Mouse (Mus musculus) limb, embryonic 11.5 days (tissue): ENCODE results near the gene Slc8a1. TPM values are rescaled to one million over a fixed set of nuclear protein-coding genes. Genes with fewer than 3 reads are reported as not detected.

Source experiments
- ATAC-seq: fragments of 200-750 bp; cut with Nextera tagmentation; 2 replicates; pipeline ENCODE4 v1.8.0; 2017; ENCODE audit warnings: low read depth; ENCODE audit not compliant: insufficient number of reproducible peaks, low FRiP score, low TSS enrichment
- DNase-seq: peaks from one replicate; pipeline ENCODE4 v3.0.0-alpha.2; 2015; ENCODE audit warnings: low spot score
- H3K27ac ChIP-seq: fragments of 300-500 bp; sonication (generic); replicated peaks from 2 replicates; pipeline ENCODE4 v1.5.1; 2014; ENCODE audit warnings: low read depth, mild to moderate bottlenecking, low read length
- H3K27me3 ChIP-seq: fragments of 300-500 bp; sonication (generic); 2 replicates; pipeline ENCODE4 v1.6.1; 2014; ENCODE audit warnings: mild to moderate bottlenecking, low read length, mixed read lengths; ENCODE audit not compliant: control insufficient read depth, insufficient read depth
- H3K36me3 ChIP-seq: fragments of 300-500 bp; sonication (generic); 2 replicates; pipeline ENCODE4 v1.6.1; 2014; ENCODE audit warnings: mild to moderate bottlenecking, low read length, moderate library complexity, mixed read lengths; ENCODE audit not compliant: control insufficient read depth, insufficient read depth
- H3K4me1 ChIP-seq: fragments of 300-500 bp; sonication (generic); 2 replicates; pipeline ENCODE4 v1.6.1; 2014; ENCODE audit warnings: low read length, mixed read lengths; ENCODE audit not compliant: control insufficient read depth, insufficient read depth
- H3K4me2 ChIP-seq: fragments of 300-500 bp; sonication (generic); 2 replicates; pipeline ENCODE4 v1.6.1; 2014; ENCODE audit warnings: low read depth, mild to moderate bottlenecking, moderate library complexity; ENCODE audit not compliant: severe bottlenecking
- H3K4me3 ChIP-seq: fragments of 300-500 bp; sonication (generic); 2 replicates; pipeline ENCODE4 v1.5.1; 2014; ENCODE audit warnings: low read depth, low read length
- H3K9ac ChIP-seq: fragments of 300-500 bp; sonication (generic); 2 replicates; pipeline ENCODE4 v1.6.1; 2014; ENCODE audit warnings: mild to moderate bottlenecking, low read length
- H3K9me3 ChIP-seq: fragments of 300-500 bp; sonication (generic); 2 replicates; pipeline ENCODE4 v1.6.1; 2016; ENCODE audit warnings: low read length; ENCODE audit not compliant: control insufficient read depth
- WGBS: fragments of 180-500 bp; shearing (Covaris S2); extraction: QIAGEN DNeasy Blood & Tissue Kit; methylation state at CpG from one replicate; pipeline ENCODE4 v1.1.7; 2014; 5-methylcytosine and 5-hydroxymethylcytosine counted together
- polyA plus RNA-seq: library from polyadenylated mRNA; unstranded; fragments of >200 nt; fragmentation: Nextera tagmentation; extraction: Ambion mirVana; gene quantifications from 2 replicates; pipeline ENCODE4 v1.2.1, GENCODE M21; 2014

Slc8a1 gene
- polyA plus RNA-seq, 1 experiment from 2014 or later, result 5.2 TPM

GRCm38 (mm10) chr17:81694977-81695376, 43.2 kb downstream of the Slc8a1 start:
- H3K27me3 ChIP-seq, result no peaks in the 10 kb centered on the region
- WGBS, result 94% methylated on average over 1 of the region's 1 CpGs
- no peak overlapping the region for H3K9ac ChIP-seq
- H3K4me2 ChIP-seq, result no peak overlapping the region
- H3K4me3 ChIP-seq, result no peak overlapping the region
- H3K9me3 ChIP-seq, result no peaks in the 10 kb centered on the region
- H3K27ac ChIP-seq, result no peak overlapping the region
- DNase-seq (no peak), ATAC-seq (no peak)
- H3K36me3 ChIP-seq, result no peaks in the 10 kb centered on the region
- H3K4me1 ChIP-seq, result no peaks in the 10 kb centered on the region

DNA sequence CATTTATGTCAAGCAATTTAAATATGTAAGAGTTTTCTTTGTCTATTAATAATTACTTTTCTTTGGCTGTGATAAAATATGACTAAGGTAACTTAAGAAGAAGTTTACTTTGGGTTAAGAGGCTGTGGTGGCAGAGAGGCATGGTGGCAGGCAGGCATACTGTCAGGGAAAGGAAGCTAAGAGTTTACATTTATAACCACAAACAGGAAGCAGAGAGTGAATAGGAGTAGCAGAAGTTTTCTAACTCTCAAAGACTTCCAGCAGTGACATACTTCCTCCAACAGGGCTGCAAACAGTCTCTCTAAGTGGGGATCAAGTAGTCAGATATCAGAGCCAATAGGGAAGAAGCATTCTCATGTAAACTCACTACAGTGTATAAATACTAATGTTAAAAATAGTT, 58.6 kb downstream of the Slc8a1 start:
- Histone ChIP-seq H3K4me1 (no peaks in the 10 kb centered on the region), H3K4me2 (no peak overlapping the region), H3K9ac (no peak overlapping the region), H3K36me3 (no peaks in the 10 kb centered on the region), H3K27ac (no peak overlapping the region), H3K27me3 (no peaks in the 10 kb centered on the region), H3K4me3 (no peak overlapping the region), H3K9me3 (no peaks in the 10 kb centered on the region)
- no peak for DNase-seq
- ATAC-seq, result no peak

DNA sequence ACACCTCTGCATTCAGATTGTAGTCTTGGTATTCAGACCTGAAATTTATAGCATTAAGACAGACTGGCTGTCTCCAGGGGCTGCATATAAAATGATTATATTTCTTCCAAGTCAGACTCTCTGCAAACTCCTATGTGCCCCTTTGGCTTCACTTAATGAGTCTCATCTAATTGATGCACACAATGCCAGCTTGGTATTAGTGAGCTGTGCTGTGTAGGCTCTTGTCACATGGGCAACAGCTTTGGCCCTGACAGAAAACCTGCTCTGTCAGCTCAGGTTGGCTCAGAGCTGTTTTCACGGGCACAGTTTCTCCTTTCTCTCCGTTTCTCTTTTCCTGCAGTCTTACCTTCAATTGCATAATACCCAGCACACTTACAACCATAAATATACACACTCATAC, 60.7 kb downstream of the Slc8a1 start:
- Histone ChIP-seq H3K9me3 (no peaks in the 10 kb centered on the region), H3K4me3 (no peak overlapping the region), H3K4me2 (no peak overlapping the region), H3K9ac (no peak overlapping the region), H3K36me3 (no peaks in the 10 kb centered on the region), H3K27me3 (no peaks in the 10 kb centered on the region), H3K4me1 (no peaks in the 10 kb centered on the region), H3K27ac (no peak overlapping the region)
- DNase-seq (no peak), ATAC-seq (no peak)
- WGBS, result 74% methylated on average over 2 of the region's 2 CpGs

GRCm38 (mm10) chr17:81676203-81676602, 62.0 kb downstream of the Slc8a1 start:
- DNase-seq (no peak), ATAC-seq (no peak)
- no peak overlapping the region for H3K27ac ChIP-seq
- H3K9me3 ChIP-seq, result no peaks in the 10 kb centered on the region
- no peak overlapping the region for H3K9ac ChIP-seq
- H3K4me1 ChIP-seq, result no peaks in the 10 kb centered on the region
- no peak overlapping the region for H3K4me3 ChIP-seq
- 72% methylated on average over 3 of the region's 3 CpGs for WGBS
- no peaks in the 10 kb centered on the region for H3K36me3 ChIP-seq
- H3K27me3 ChIP-seq, result peaks cover 8% of the 10 kb centered on the region
- no peak overlapping the region for H3K4me2 ChIP-seq

DNA sequence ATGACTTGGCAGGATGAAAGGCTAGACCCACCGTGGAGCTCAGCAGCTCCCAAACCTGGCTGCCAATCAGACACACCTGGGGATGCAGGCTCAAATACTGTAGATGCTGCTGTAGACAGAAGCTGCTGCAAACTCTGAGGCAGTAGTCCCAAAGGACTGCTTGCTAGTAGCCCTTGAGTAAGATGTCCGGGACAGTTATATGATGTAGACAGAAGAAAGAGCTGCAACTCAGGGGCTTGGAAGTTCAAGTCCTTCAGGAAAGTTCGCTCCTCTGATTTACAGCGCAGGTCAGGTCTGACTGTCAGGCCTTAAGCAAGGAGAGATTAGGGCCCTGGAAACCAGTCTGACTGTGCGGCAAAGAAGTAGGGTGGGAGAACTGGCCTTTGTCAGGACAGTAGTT, 66.9 kb downstream of the Slc8a1 start:
- DNase-seq (peak; percentile 34), ATAC-seq (no peak)
- H3K9me3 ChIP-seq, result no peaks in the 10 kb centered on the region
- H3K27ac ChIP-seq, result no peak overlapping the region
- H3K4me1 ChIP-seq, result peaks cover 5% of the 10 kb centered on the region; the same call in 1 of the 2 replicates
- no peak overlapping the region for H3K4me3 ChIP-seq
- H3K36me3 ChIP-seq, result no peaks in the 10 kb centered on the region
- H3K9ac ChIP-seq, result no peak overlapping the region
- H3K27me3 ChIP-seq, result peaks cover 10% of the 10 kb centered on the region
- H3K4me2 ChIP-seq, result no peak overlapping the region
- 13% methylated on average over 5 of the region's 5 CpGs for WGBS

- Histone ChIP-seq H3K4me3 (peak overlapping the region; percentile 56), H3K36me3 (no peaks in the 10 kb centered on the region), H3K27me3 (peaks cover 10% of the 10 kb centered on the region), H3K27ac (peak overlapping the region; percentile 60; the same call in 1 of the 2 replicates), H3K9me3 (no peaks in the 10 kb centered on the region), H3K9ac (peak overlapping the region; percentile 83), H3K4me2 (peak overlapping the region; percentile 95), H3K4me1 (peaks cover 5% of the 10 kb centered on the region; the same call in 1 of the 2 replicates)
- ATAC-seq, result peak; percentile 59
- DNase-seq, result peak; percentile 80
- WGBS, result under 1% methylated on average over 46 of the region's 84 CpGs
These were observed 68.1 kb downstream of the Slc8a1 start for GRCm38 (mm10) chr17:81669816-81670691.

GRCm38 (mm10) chr17:81669062-81669815, 68.9 kb downstream of the Slc8a1 start:
- H3K4me1 ChIP-seq, result peaks cover 5% of the 10 kb centered on the region; the same call in 1 of the 2 replicates
- WGBS, result 1% methylated on average over 22 of the region's 22 CpGs
- H3K27me3 ChIP-seq, result peaks cover 10% of the 10 kb centered on the region
- ATAC-seq, result peak; percentile 77
- no peaks in the 10 kb centered on the region for H3K36me3 ChIP-seq
- peak overlapping the region; percentile 95 for H3K4me2 ChIP-seq
- H3K27ac ChIP-seq, result peak overlapping the region; percentile 60; the same call in 1 of the 2 replicates
- H3K4me3 ChIP-seq, result peak overlapping the region; percentile 56
- peak overlapping the region; percentile 83 for H3K9ac ChIP-seq
- peak; percentile 65 for DNase-seq
- H3K9me3 ChIP-seq, result no peaks in the 10 kb centered on the region

DNA sequence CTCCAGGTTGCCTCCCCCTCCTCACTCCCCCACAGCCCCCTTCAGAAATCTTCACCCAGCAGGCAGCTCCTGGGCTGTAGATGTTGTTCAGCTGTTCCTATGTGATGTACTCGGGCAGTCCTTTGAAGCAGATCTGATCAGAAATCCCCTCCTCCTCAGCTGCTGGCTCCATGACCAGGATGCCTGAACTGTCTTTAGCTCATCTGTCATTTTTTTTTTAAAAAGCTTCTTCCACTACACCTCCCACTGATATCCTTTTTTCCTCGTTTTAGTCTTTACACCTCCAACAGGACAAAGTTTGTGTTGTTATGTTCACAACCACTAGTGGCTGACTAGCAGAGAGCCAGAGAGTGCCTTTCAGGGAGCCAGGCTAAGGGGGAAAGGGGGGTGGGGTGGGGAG, 69.7 kb downstream of the Slc8a1 start:
- no peak for DNase-seq
- peaks cover 10% of the 10 kb centered on the region for H3K27me3 ChIP-seq
- ATAC-seq, result no peak
- H3K4me3 ChIP-seq, result peak overlapping the region; percentile 56; the same call in 1 of the 2 replicates
- H3K27ac ChIP-seq, result no peak overlapping the region
- no peaks in the 10 kb centered on the region for H3K36me3 ChIP-seq
- no peak overlapping the region for H3K9ac ChIP-seq
- H3K4me2 ChIP-seq, result peak overlapping the region; percentile 95
- H3K9me3 ChIP-seq, result no peaks in the 10 kb centered on the region
- peaks cover 5% of the 10 kb centered on the region; the same call in 1 of the 2 replicates for H3K4me1 ChIP-seq
- WGBS, result 3% methylated on average over 2 of the region's 2 CpGs
